Mouse (Mus musculus) thymus, adult 2 months (tissue): ENCODE measurements around the gene Tubb4a.

Experiments
- CTCF ChIP-seq: fragments of 200-500 bp; IDR thresholded peaks from 2 replicates; pipeline ENCODE4 v1.5.1; 2012; ENCODE audit warnings: mild to moderate bottlenecking, control low read depth, low read length, moderate library complexity, borderline replicate concordance; ENCODE audit not compliant: control insufficient read depth, poor library complexity, insufficient read depth; ENCODE audit errors: extremely low read depth
- POLR2A ChIP-seq: fragments of 200-500 bp; IDR thresholded peaks from 2 replicates; pipeline ENCODE4 v1.6.1; 2012; ENCODE audit warnings: mild to moderate bottlenecking, low read length, control low read depth, moderate library complexity; ENCODE audit not compliant: control insufficient read depth, poor library complexity, insufficient read depth; ENCODE audit errors: extremely low read depth

DNA sequence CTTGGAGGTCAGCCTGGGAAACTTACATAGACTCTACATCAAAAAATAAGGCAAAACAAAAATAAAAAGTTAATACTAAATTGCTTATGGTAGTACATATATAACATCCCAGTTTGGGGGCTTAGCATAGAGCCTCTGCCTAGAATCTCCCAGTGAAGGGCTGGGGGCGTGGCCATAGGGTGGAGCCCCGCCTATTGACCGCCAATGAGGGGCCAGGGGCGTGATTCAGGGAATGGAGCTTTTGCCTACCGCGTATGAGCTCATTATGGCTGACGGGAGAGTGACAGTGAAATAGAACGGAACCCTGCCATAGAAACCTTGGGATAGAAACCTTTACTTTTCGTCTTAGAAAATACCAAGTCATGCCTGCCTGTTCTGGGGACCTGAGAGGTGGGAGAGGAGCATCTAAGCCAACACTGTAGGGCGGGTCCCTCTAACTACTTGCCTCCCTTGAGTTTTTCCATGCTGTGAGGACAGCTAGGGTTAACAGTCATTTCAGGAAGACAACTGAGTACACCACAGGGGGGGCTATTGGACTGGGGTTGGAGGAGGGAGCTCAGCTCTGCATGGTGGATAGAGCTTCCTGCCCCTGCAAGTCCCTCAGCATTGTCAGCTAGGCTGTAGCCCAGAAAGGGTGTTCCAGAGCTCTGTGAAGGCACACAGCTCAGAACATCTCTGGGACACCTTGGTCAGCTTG, 12.2 kb upstream of the Tubb4a start:
- TF ChIP-seq POLR2A (no peak), CTCF (no peak)
